Mouse (Mus musculus): ENCODE measurements around the gene Kif6. TPM values are rescaled to one million over a fixed set of nuclear protein-coding genes. Genes with fewer than 3 reads are reported as not detected.

Kif6 gene
- polyA plus RNA-seq, 1 experiment = not detected

GRCm38 (mm10) chr17:49681410-49681809 lies 66.5 kb downstream of the Kif6 start:
- H3K4me1 ChIP-seq (ENCODE audit: control insufficient read depth, insufficient read depth, low read length) = no peaks in the 10 kb centered on the region
- no peak for TF ChIP-seq POLR2A (IDR thresholded peaks at IDR 0.05; ENCODE audit: insufficient read depth, low read depth, low read length)
- no peak for TF ChIP-seq CTCF (IDR thresholded peaks at IDR 0.05; ENCODE audit: insufficient read depth, low read depth, low read length)
- H3K4me3 ChIP-seq (ENCODE audit: insufficient read depth, low read depth, low read length) = no peak overlapping the region
- H3K27ac ChIP-seq (ENCODE audit: insufficient read depth, low read depth, low read length) = no peak overlapping the region
- 67% methylated on average over 8 of the region's 8 CpGs for WGBS

- Histone ChIP-seq H3K4me3 (ENCODE audit: insufficient read depth, low read depth, low read length) (no peak overlapping the region), H3K27ac (ENCODE audit: insufficient read depth, low read depth, low read length) (no peak overlapping the region), H3K4me1 (ENCODE audit: control insufficient read depth, insufficient read depth, low read length) (no peaks in the 10 kb centered on the region)
- 30% methylated on average over 2 of the region's 2 CpGs for WGBS
- TF ChIP-seq CTCF (IDR thresholded peaks at IDR 0.05; ENCODE audit: insufficient read depth, low read depth, low read length) (no peak), POLR2A (IDR thresholded peaks at IDR 0.05; ENCODE audit: insufficient read depth, low read depth, low read length) (no peak)
These were observed 69.2 kb downstream of the Kif6 start for GRCm38 (mm10) chr17:49684146-49684545.

- WGBS = 51% methylated on average over 10 of the region's 10 CpGs
- Histone ChIP-seq H3K27ac (ENCODE audit: insufficient read depth, low read depth, low read length) (no peak overlapping the region), H3K4me3 (ENCODE audit: insufficient read depth, low read depth, low read length) (no peak overlapping the region), H3K4me1 (ENCODE audit: control insufficient read depth, insufficient read depth, low read length) (no peaks in the 10 kb centered on the region)
- no peak for TF ChIP-seq POLR2A (IDR thresholded peaks at IDR 0.05; ENCODE audit: insufficient read depth, low read depth, low read length)
- no peak for TF ChIP-seq CTCF (IDR thresholded peaks at IDR 0.05; ENCODE audit: insufficient read depth, low read depth, low read length)
These were observed 75.9 kb downstream of the Kif6 start for GRCm38 (mm10) chr17:49690607-49691454.

DNA sequence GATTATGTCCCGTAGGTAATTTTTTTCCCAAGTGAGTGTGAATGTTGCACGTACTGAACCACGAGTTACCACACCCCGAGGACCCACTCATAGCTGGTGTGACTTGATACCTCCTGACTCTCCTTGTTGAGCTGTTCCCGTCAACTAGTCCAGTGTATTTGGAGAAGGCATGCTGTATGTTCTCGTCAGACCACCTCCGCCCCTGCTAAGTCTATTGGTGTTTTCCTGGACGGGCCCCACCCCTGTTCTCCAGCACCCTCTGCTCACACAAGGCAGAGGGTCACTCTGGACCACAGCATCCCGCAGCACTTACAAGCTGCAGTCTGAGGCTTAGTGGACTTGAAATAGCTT lies 76.5 kb downstream of the Kif6 start:
- TF ChIP-seq POLR2A (IDR thresholded peaks at IDR 0.05; ENCODE audit: insufficient read depth, low read depth, low read length) (no peak), CTCF (IDR thresholded peaks at IDR 0.05; ENCODE audit: insufficient read depth, low read depth, low read length) (no peak)
- 78% methylated on average over 9 of the region's 9 CpGs for WGBS
- no peak overlapping the region for H3K27ac ChIP-seq (ENCODE audit: insufficient read depth, low read depth, low read length)

GRCm38 (mm10) chr17:49693206-49693605 lies 78.3 kb downstream of the Kif6 start:
- Histone ChIP-seq H3K27ac (ENCODE audit: insufficient read depth, low read depth, low read length) (no peak overlapping the region), H3K4me3 (ENCODE audit: insufficient read depth, low read depth, low read length) (no peak overlapping the region), H3K4me1 (ENCODE audit: control insufficient read depth, insufficient read depth, low read length) (no peaks in the 10 kb centered on the region)
- no peak for TF ChIP-seq CTCF (IDR thresholded peaks at IDR 0.05; ENCODE audit: insufficient read depth, low read depth, low read length)
- TF ChIP-seq POLR2A (IDR thresholded peaks at IDR 0.05; ENCODE audit: insufficient read depth, low read depth, low read length) = no peak
- WGBS = 84% methylated on average over 5 of the region's 5 CpGs

More for the DNA sequence above, 76.5 kb downstream of the Kif6 start:
- no peaks in the 10 kb centered on the region for H3K4me1 ChIP-seq (ENCODE audit: control insufficient read depth, insufficient read depth, low read length)
- H3K4me3 ChIP-seq (ENCODE audit: insufficient read depth, low read depth, low read length) = no peak overlapping the region

- Histone ChIP-seq H3K4me1 (ENCODE audit: control insufficient read depth, insufficient read depth, low read length) (no peaks in the 10 kb centered on the region), H3K27ac (ENCODE audit: insufficient read depth, low read depth, low read length) (no peak overlapping the region), H3K4me3 (ENCODE audit: insufficient read depth, low read depth, low read length) (no peak overlapping the region)
- TF ChIP-seq POLR2A (IDR thresholded peaks at IDR 0.05; ENCODE audit: insufficient read depth, low read depth, low read length) (no peak), CTCF (IDR thresholded peaks at IDR 0.05; ENCODE audit: insufficient read depth, low read depth, low read length) (no peak)
- 91% methylated on average over 5 of the region's 5 CpGs for WGBS
These were observed 82.3 kb downstream of the Kif6 start for GRCm38 (mm10) chr17:49697220-49697619.

- Histone ChIP-seq H3K4me3 (ENCODE audit: insufficient read depth, low read depth, low read length) (no peak overlapping the region), H3K4me1 (ENCODE audit: control insufficient read depth, insufficient read depth, low read length) (no peaks in the 10 kb centered on the region), H3K27ac (ENCODE audit: insufficient read depth, low read depth, low read length) (no peak overlapping the region)
- TF ChIP-seq POLR2A (IDR thresholded peaks at IDR 0.05; ENCODE audit: insufficient read depth, low read depth, low read length) = no peak
- 40% methylated on average over 12 of the region's 12 CpGs for WGBS
These were observed 88.7 kb downstream of the Kif6 start for GRCm38 (mm10) chr17:49703492-49704249.

- TF ChIP-seq POLR2A (IDR thresholded peaks at IDR 0.05; ENCODE audit: insufficient read depth, low read depth, low read length) (no peak), CTCF (IDR thresholded peaks at IDR 0.05; ENCODE audit: insufficient read depth, low read depth, low read length) (no peak)
- WGBS = 91% methylated on average over 2 of the region's 2 CpGs
- H3K4me1 ChIP-seq (ENCODE audit: control insufficient read depth, insufficient read depth, low read length) = no peaks in the 10 kb centered on the region
These were observed 94.3 kb downstream of the Kif6 start for GRCm38 (mm10) chr17:49709192-49709591.

GRCm38 (mm10) chr17:49710101-49710630 lies 95.2 kb downstream of the Kif6 start:
- Histone ChIP-seq H3K4me1 (ENCODE audit: control insufficient read depth, insufficient read depth, low read length) (no peaks in the 10 kb centered on the region), H3K4me3 (ENCODE audit: insufficient read depth, low read depth, low read length) (no peak overlapping the region), H3K27ac (ENCODE audit: insufficient read depth, low read depth, low read length) (no peak overlapping the region)
- TF ChIP-seq POLR2A (IDR thresholded peaks at IDR 0.05; ENCODE audit: insufficient read depth, low read depth, low read length) = no peak
- no peak for TF ChIP-seq CTCF (IDR thresholded peaks at IDR 0.05; ENCODE audit: insufficient read depth, low read depth, low read length)
- WGBS = 90% methylated on average over 5 of the region's 5 CpGs

More at GRCm38 (mm10) chr17:49709192-49709591, 94.3 kb downstream of the Kif6 start:
- Histone ChIP-seq H3K27ac (ENCODE audit: insufficient read depth, low read depth, low read length) (no peak overlapping the region), H3K4me3 (ENCODE audit: insufficient read depth, low read depth, low read length) (no peak overlapping the region)
